Mouse (Mus musculus): ENCODE measurements around the gene Rps9.
A peak's percentile ranks its signal among the peaks of the same experiment; 100 is the strongest.

Rps9 gene

GRCm38 (mm10) chr7:3703879-3704441 is at the start of gene Rps9:
Rps9 (plus strand) TSS chr7:3703993.
- DNase-seq (ENCODE audit: low spot score in 2 of 2), result peak; percentile 97

DNA sequence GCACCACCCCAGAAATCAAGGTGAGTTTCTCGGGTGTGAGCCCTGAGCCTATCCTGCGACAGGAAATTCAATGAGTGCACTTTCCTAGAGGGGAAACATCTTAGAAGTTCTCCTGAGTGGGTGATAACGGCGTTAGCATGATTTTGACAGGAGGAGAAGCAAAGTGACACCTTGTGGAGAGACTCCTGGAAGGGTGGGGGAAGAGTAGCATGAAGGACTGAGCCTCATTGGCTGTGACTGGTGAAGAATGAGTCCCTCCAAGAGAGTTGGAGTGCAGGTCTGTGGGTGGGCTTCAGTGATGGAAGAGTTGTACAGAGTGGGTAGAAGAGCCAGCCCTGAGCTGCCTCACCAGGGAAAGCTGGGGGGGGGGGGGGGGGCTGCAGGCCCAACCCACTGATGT is 46.8 kb upstream of the Rps9 start:
- DNase-seq (ENCODE audit: low spot score in 2 of 2), result no peak

DNA sequence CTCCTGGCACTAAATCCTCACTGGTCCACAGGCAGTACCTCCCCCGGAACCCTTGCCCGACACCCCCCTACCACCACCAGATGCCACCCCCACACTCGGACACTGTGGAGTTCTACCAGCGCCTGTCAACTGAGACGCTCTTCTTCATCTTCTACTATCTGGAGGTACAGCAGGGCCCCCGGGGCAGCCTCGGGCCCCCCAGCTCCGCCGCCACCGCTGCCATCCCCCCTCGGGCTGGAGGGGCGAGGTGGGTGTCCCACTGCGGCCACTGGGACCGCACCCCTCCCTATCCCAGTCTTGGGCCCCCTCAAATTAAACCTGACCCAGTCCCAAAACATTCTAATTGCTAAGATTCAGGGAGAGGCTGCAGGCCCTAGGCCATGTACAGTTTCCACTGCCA is 45.2 kb upstream of the Rps9 start:
- DNase-seq (ENCODE audit: low spot score in 2 of 2), result no peak

DNA sequence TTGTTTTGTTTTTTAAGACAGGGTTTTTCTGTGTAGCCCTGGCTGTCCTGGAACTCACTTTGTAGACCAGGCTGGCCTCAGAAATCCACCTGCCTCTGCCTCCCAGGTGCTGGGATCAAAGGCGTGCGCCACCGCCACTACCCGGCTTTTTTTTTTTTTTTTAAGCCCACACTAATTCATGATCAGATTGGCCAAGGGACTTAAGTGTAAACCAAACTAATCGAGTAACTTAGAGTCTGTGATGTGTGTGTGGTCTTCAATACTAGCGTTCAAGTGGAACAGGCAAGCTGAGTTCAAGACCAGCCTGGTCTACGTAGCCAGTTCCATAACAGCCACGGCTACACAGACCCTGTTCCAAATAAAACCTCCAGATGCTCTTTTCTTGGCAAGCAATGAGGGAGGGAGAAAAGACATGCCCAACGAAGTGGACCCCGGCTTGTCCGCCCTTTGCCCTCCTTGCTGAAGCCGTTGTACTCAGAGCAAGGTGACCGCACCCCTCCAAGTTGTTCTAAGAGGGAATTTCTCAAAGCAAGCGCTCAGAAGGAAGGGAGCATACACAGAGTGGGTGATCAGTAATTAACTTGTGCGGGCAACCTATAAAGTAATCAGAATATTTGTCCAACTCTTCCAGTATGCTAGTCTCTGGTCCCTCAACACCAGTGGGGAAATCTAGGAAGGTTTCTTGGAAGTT is 39.1 kb upstream of the Rps9 start:
- no peak for DNase-seq (ENCODE audit: low spot score in 2 of 2)

DNA sequence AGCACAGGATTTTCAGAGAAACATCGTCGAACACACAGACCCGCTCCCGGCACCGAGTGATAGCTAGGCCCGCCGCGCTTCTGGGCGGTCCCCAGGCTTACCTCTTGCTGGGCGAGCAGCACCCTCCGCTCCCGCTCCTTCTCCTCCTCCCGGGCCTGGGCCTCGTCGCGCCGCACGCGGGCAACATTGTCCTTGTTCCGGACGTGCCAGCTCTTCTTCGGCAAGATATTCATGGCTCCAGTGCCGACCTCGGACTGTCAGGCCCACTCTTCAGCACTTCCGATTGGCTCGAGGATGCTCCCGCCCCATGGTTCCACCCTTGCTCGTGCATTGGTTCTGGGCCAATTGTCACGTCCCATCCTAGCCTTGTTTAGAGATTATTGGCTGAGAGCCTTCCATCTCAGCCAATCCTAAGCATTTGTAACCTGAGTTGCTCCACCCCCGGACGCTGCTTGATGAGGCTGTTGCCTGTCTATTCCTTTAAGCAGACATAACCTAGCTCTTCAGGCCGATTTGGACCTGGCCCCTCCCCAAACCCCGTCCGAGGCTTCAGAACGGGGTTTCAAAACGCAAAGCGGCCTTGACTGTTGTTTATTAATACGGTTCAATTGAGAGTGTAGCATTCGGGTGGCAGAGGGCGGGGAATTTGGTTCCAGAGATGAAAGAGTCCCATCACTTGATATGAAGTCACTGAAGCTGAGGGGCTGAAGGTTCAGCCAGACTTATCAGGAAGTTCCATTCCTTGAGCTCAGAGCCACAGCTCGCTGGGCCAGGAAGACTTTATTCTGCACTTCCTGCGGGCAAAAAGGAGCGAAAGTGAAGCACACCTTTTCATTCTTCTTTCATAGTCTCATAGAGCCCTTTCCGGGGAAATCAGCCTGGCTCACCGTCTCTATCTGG is 38.3 kb upstream of the Rps9 start, which contains the start of gene Leng1:
TSS of gene Leng1 (minus strand) at position 626 of the 900 bp plus-strand sequence.
- DNase-seq (ENCODE audit: low spot score in 2 of 2), result peak; percentile 92 to 95

GRCm38 (mm10) chr7:3666921-3667391 is 36.8 kb upstream of the Rps9 start:
- no peak for DNase-seq (ENCODE audit: low spot score in 2 of 2)

- peak; percentile 71 to 74 for DNase-seq (ENCODE audit: low spot score in 2 of 2)
Observed at GRCm38 (mm10) chr7:3674507-3675227, 29.1 kb upstream of the Rps9 start.

GRCm38 (mm10) chr7:3675228-3675548 is 28.6 kb upstream of the Rps9 start:
- DNase-seq (ENCODE audit: low spot score in 2 of 2), result no peak

DNA sequence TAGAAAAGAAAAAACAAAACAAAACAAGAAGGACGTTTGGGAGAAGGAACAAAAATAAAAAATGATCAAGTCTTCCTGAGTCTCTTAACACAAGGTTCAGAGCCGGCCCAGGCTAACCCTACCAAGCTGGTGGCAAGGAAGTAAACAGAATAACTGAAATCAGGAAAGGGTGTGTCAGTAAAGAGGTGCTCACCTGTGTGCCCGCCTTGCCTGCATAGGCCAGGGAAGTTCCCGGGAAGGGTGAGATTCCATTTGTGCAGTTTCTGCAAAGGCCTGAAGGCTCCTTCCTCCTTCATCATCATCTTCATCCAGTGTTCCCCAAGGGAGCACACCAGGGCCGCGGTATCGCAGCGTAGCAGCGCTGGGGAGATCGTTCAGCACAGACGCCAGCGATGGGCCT is 27.4 kb upstream of the Rps9 start:
- DNase-seq (ENCODE audit: low spot score in 2 of 2), result no peak

- no peak for DNase-seq (ENCODE audit: low spot score in 2 of 2)
Observed at GRCm38 (mm10) chr7:3677342-3677741, 26.5 kb upstream of the Rps9 start, which contains the start of gene Tmc4. Tmc4 (minus strand) TSS chr7:3677553.

GRCm38 (mm10) chr7:3683908-3684550 is 19.8 kb upstream of the Rps9 start:
- no peak for DNase-seq (ENCODE audit: low spot score in 2 of 2)

- DNase-seq (ENCODE audit: low spot score in 2 of 2), result no peak
Observed at GRCm38 (mm10) chr7:3684698-3685097, 19.1 kb upstream of the Rps9 start.

DNA sequence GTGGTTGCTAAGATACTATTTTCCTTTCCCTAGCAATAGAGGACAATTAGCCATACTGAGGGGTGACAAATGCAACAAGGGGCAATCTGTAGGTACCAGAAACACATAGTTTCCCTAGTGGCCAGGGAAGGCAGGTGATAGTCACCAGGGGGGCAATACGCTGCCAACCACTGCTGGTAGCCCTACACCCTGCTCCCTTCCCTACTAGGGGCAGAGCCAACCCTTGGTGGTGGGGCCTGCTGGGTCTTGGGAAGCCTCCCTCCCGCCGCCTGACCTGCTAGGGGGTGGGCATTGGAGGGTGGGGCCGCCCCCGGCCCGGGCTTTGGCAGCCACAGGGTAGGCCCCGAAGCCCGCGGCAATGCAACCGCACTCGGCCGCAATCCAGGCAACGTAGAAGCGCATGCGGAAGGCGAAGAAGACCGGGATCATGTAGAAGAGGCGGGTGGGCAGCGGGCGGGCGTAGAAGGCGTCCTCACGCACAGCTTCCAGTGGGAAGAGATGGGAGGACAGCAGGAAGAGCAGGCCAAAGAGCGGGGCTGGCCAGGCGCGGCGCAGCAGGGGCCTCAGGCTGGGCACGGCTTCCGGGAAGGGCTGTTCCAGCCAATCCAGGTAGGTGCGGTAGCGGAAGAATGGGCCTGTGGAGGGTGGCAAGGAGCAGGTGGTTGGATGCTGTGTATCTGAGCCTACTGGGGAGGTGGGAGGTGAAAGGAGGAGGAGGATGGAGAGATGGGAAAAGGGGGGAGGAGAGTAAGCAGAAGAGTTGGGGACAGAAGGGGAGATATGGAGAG is 18.2 kb upstream of the Rps9 start:
- DNase-seq (ENCODE audit: low spot score in 2 of 2), result no peak

DNA sequence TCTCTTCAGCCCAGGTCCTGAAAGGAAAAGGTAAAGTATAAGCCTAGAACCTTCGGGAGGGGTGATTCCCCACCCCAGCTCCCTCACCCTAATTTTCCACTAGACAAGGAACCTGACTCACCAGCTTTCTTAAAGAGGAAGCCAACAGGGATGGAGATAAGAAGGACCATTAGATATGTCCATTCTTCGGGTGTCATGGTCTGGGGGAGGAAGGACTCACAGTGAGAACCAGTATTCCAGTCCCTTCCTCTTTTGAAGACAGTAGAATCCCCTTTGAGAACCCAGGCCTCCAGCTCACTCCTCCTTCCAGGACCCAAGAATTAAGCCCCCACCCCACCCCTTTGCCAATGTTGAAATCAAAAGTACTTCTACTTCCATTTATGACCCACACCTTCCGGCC is 11.9 kb upstream of the Rps9 start:
- no peak for DNase-seq (ENCODE audit: low spot score in 2 of 2)

- no peak for DNase-seq (ENCODE audit: low spot score in 2 of 2)
Observed at GRCm38 (mm10) chr7:3692382-3692986, 11.3 kb upstream of the Rps9 start, which contains the start of gene Tsen34. Tsen34 (plus strand) TSS chr7:3692863.

DNA sequence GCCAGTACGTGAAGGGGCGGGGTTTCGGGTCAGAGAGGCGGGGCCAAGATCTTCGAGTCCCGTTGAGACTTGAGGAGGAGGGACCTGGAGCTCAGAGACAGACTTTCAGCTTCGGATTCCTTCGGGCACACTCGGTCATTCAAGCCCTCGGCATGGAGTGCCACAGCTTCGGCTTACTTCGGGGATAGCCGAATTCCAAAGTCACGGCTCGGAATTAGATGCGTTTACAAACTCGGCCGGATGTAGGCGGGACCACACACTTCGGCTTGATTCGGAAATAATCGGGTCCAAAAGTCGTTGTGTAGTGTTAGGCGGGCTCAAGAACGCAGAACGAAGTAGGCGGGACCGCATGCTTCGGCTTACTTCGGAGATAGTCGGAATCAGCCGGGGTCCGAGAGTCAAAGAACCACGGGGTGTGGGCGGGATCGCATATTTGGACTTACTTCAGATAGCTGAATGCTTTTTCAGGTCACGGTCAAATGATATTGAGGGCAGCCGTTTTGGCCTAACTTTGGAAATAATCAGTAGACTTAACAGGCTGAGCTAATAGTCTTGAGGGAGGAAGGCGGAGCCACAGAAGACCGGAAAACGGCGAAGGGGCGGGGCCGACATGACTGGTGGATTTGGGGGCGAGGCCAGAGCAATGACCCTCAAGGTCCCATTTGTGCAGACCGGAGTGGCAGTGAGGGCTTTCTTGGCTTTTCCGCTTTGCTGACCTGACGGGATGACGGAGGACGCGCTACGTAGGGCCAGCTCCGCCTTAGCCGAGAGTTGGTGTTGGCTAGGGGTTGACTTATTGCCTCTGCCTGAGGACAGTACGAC is 10.6 kb upstream of the Rps9 start, which contains the start of gene Mboat7:
TSS of gene Mboat7 (minus strand) at position 537 of the 822 bp plus-strand sequence.
- peak; percentile 96 for DNase-seq (ENCODE audit: low spot score in 2 of 2)

DNA sequence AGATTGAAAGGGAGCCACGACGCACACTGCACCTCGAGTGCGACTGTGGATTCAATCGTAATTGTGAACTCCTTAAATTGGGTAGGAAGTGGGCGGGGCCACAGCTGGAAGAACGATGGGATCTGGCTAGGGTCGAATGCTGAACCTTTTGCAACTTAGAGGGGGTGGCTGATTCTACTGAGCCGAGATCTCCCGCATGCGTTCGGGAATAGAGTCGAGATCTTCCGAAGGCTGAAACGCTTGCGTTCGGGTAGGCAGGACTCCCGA is 10.1 kb upstream of the Rps9 start:
- DNase-seq (ENCODE audit: low spot score in 2 of 2), result no peak

- peak in 1 of 2 experiments; percentile 47 for DNase-seq (ENCODE audit: low spot score in 2 of 2)
Observed at GRCm38 (mm10) chr7:3694076-3694948, 9.5 kb upstream of the Rps9 start.
